Mouse (Mus musculus): ENCODE measurements at regions not wholly inside any gene's neighbourhood (a gene's known extent, or its start where the extent isn't known, plus 50 kb on each side); places are given as distances from the start of the nearest gene placed in this dataset.

GRCm38 (mm10) chr4:135036764-135037163 is 83.7 kb upstream of the Runx3 start:
- DNase-seq = no peak

- DNase-seq = peak in 1 of 2 experiments; percentile 9
These were observed 81.2 kb upstream of the Runx3 start for GRCm38 (mm10) chr4:135039234-135039633.

GRCm38 (mm10) chr4:135041921-135042320 is 78.5 kb upstream of the Runx3 start:
- no peak for DNase-seq

GRCm38 (mm10) chr4:135042501-135042900 is 78.0 kb upstream of the Runx3 start:
- no peak for DNase-seq

GRCm38 (mm10) chr4:135045054-135045453 is 75.4 kb upstream of the Runx3 start:
- DNase-seq = no peak

DNA sequence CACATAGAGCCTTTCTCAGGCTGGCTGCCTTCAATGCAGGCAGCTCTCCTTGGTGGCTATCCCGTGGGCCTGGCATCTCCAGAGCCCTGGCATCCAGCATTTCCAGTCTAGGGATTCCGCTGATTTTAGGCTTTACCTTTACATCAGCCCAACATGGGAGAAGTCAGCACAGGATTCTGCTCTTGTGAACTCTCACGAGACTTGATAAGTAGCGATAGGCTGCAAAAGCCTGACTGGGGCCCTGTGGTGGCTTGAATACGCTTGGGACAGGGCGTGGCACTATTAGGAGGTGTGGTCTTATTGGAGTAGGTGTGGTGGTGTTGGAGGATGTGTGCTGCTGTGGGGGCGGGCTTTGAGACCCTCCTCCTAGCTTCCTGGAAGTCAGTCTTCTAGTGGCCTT is 73.8 kb upstream of the Runx3 start:
- no peak for DNase-seq

DNA sequence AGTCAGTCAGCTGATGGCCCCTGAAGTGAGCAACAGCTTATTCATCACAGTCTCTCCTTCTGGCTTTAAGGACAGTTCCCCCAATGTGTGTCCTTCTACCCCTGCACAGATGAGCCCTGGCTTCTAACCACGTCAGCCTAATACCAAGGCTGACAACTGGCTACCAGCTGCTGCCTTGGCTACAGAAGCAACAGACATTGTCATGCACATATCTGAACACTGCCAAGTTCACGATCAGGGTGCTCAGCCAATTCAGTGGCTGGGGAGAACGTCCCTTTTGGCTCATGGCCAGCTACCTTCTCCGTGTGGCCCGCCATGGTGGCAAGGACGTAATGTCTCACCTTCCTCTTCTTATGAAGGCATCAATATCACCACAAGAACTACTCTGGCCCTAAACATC is 73.2 kb upstream of the Runx3 start:
- no peak for DNase-seq

DNA sequence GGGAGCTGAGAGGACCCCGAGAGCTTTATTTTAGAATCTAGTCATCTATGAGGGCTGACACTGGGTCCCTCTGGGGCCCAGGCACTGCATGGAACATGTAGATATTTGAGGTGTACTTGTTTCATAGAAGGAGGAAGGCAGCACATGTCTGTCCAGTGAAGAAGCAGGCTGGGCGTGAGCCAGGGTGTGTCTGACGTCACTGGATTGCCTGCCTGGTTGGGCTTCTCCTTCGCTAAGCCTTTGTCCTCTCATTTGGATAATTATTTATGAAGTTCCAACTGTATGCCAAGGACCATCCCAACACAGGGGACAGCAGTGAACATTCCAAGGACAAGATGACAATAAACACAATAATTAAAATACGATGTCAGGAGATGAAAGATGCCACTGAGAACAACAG is 72.7 kb upstream of the Runx3 start:
- no peak for DNase-seq

DNA sequence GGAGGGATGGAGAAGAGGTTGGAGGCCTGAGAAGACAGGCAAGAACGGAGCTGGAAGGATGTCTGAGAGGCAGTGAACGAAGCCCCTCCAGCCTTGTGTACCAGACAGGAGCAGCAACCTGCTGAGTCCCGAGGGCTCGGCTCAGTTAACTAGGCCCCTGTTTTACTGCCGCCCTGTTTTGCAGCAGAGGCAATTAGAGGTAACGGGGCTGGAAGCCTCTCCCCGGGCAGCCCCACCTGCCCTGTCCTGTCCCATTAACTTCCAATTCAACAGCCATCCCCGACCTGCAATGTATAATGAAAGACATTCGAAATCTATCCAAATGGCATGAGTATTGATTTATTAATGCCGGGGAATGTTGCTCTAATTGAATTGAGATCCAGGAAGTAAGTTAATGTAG is 70.5 kb upstream of the Runx3 start:
- DNase-seq = no peak

DNA sequence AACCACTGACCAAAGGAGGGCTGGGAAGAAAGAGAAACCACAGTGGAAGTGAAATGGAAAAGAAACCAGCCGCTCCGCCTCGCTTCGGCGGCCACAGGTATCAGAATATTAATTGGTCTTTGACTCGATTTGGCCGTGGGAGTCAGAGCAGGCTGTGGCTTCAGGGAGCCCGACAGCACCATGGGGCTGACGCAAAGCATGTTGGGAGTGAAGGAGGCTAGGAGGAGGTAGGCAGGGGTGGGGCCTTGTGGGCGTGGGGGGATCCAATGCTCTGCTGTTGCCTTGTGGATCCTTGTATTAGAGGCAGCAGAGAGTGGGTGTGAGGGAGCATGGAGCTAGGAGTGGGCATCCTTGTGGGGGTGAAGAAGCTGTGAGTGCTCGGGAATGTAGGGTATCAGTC is 69.0 kb upstream of the Runx3 start:
- DNase-seq = no peak

- DNase-seq = no peak
These were observed 66.9 kb upstream of the Runx3 start for GRCm38 (mm10) chr4:135053585-135053984.

- DNase-seq = no peak
These were observed 66.1 kb upstream of the Runx3 start for GRCm38 (mm10) chr4:135054353-135054752.

GRCm38 (mm10) chr4:135056371-135056770 is 64.1 kb upstream of the Runx3 start:
- no peak for DNase-seq

GRCm38 (mm10) chr4:135057286-135057685 is 63.2 kb upstream of the Runx3 start:
- no peak for DNase-seq

DNA sequence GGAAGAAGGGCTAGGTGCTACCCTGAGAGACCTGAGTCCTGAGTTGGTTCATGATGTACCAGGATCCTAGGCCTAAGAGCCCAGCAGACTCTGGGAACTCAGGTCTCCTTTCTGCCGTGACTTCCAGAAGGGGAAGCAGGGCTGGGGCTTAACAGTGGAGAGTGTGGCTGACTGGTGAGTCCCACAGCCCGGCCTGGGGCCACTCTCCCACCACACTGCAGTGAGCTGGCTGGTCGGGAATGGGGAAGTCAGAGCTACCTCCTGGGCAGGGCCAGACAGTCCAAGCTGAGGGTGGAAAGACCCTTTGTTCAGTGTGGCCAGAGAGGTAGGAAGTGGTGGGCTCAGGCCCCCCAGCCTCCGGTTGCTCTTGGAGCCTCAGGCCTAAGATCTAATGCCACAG is 61.6 kb upstream of the Runx3 start:
- DNase-seq = no peak

GRCm38 (mm10) chr4:135061030-135061743 is 59.3 kb upstream of the Runx3 start:
- no peak for DNase-seq

- DNase-seq = peak; percentile 77 to 81
These were observed 53.5 kb upstream of the Runx3 start for GRCm38 (mm10) chr4:135066766-135067479.

DNA sequence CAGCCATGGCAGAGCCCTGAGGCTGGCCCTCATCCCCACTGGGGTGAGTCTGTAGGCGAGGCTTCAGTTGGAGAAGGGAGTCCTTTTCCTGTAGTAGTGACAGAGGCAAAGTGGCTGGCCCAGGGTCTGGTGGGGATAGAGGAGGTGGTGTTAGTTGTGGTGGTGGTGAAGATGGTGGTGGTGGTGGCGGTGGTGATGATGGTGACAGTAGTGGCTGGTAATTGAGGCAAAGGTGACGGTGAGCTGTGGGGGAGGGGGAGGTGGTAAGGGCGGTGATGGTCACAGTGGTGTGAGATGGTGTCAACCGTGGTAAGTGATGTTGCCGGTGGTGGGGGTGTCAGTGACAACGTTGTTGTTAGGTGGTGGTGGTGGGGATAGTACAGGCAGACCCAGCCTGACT is 52.6 kb upstream of the Runx3 start:
- no peak for DNase-seq

DNA sequence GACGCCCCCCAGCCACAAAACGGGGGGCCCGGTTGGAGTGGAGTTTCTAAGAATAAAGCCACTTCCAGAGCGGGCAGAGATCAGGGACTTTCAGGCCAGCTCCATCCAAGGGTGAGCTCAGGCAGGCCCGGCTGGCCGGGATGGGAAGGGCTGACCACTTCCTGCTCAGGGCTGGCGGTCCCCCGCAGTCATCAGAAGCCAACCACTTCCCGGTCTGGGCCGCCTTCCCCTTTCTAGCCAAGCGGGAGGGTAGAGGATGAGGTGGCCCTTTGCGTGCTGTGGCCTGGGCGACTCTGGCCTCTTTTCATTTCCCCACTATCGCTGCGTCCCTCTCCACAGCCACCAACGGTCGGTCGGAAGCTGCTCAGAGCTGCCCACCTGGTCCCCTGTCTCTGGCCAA is 50.6 kb upstream of the Runx3 start:
- no peak for DNase-seq

All from cerebellum, adult 18-20 months (tissue).